Mouse (Mus musculus) brain, embryonic 14.5 days (tissue): ENCODE measurements around the gene Mmadhc.

Experiments used
- CTCF ChIP-seq: fragments of 200-500 bp; IDR thresholded peaks from 2 replicates; pipeline ENCODE4 v1.5.1; 2012; ENCODE audit warnings: inconsistent platforms, mild to moderate bottlenecking, moderate library complexity, borderline replicate concordance; ENCODE audit not compliant: insufficient read depth, insufficient read length; ENCODE audit errors: extremely low read depth
- POLR2A ChIP-seq: fragments of 200-500 bp; IDR thresholded peaks from 2 replicates; pipeline ENCODE4 v1.6.1; 2012; ENCODE audit warnings: mild to moderate bottlenecking, inconsistent platforms, borderline replicate concordance; ENCODE audit not compliant: poor library complexity, insufficient read depth, insufficient read length, severe bottlenecking; ENCODE audit errors: extremely low read depth

DNA sequence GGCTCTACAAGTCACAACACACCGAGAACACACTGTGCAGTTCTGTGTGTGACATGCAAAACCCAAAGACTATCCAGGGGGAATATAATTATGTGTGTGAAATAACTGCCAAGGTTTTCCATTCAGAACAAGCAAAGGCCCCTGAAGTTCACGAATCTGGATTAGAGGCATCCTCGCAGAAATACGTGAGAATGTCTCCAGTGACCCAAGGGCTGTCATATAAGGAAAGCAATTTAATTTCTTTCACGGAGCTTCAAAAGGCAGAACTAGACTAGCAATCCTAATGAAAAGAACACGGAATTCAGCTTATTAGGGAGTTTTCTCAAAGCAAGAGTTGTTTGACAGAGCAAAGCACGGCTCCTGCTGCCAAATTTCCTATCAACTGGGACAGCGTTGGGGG lies 63.1 kb downstream of the Mmadhc start:
- no peak for TF ChIP-seq CTCF
- no peak for TF ChIP-seq POLR2A
